Mouse (Mus musculus) G1E (cell line): ENCODE data around the gene Arid3b.

Source experiments
- CTCF ChIP-seq: IDR thresholded peaks from 2 replicates; pipeline ENCODE4 v1.5.1; 2012; ENCODE audit warnings: low read depth, low read length, inconsistent platforms, mixed read lengths
- GATA1 ChIP-seq: IDR thresholded peaks from 2 replicates; pipeline ENCODE4 v1.6.1; 2012; ENCODE audit warnings: borderline replicate concordance, low read length, inconsistent platforms, mixed read lengths
- GATA2 ChIP-seq: IDR thresholded peaks from 2 replicates; pipeline ENCODE4 v1.6.1; 2012; ENCODE audit warnings: low read depth, low read length, inconsistent platforms, borderline replicate concordance
- POLR2AphosphoS5 ChIP-seq: IDR thresholded peaks from 2 replicates; pipeline ENCODE4 v1.6.1; 2012; ENCODE audit warnings: low read depth, low read length, inconsistent platforms; ENCODE audit not compliant: insufficient replicate concordance

DNA sequence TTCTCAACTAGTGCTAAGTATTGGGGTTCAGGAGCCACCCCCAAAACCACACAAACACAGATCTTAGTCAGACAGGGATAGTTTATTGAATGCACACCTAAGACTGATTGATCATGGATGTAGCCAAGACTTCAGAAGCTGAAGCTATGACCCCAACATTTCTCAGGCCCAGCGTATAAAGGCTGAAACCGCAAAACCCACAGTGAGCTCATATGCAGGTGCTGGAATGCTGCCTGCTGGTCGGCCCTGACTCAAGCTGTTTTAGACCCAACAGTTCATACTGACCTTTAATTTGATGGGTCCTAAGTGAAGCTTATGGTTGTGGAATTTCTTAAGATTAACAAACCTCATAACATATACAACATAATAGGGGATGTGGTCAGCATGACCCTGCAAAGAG lies 53.9 kb downstream of the Arid3b start:
- TF ChIP-seq CTCF (no peak), POLR2AphosphoS5 (no peak), GATA1 (no peak), GATA2 (no peak)
